Mouse (Mus musculus) kidney, embryonic 15.5 days (tissue): Measurements from ENCODE around the gene Il11. TPM values are rescaled to one million over a fixed set of nuclear protein-coding genes. Genes with fewer than 3 reads are reported as not detected.

Experiments used
- ATAC-seq: fragments of 200-750 bp; cut with Nextera tagmentation; replicated peaks from 2 replicates; pipeline ENCODE4 v1.8.0; 2017; ENCODE audit warnings: moderate TSS enrichment; ENCODE audit not compliant: low FRiP score
- H3K27ac ChIP-seq: fragments of 300-500 bp; sonication (generic); 2 replicates; pipeline ENCODE4 v1.5.1; 2015; ENCODE audit warnings: mild to moderate bottlenecking, inconsistent platforms
- H3K27me3 ChIP-seq: fragments of 300-500 bp; sonication (generic); 2 replicates; pipeline ENCODE4 v1.6.1; 2015; ENCODE audit warnings: inconsistent platforms
- H3K36me3 ChIP-seq: fragments of 300-500 bp; sonication (generic); 2 replicates; pipeline ENCODE4 v1.6.1; 2015; ENCODE audit warnings: inconsistent platforms
- H3K4me1 ChIP-seq: fragments of 300-500 bp; sonication (generic); 2 replicates; pipeline ENCODE4 v1.6.1; 2015; ENCODE audit warnings: inconsistent platforms
- H3K4me2 ChIP-seq: fragments of 300-500 bp; sonication (generic); 2 replicates; pipeline ENCODE4 v1.6.1; 2015; ENCODE audit warnings: moderate library complexity, mild to moderate bottlenecking, inconsistent platforms
- H3K4me3 ChIP-seq: fragments of 300-500 bp; sonication (generic); replicated peaks from 2 replicates; pipeline ENCODE4 v1.5.1; 2015; ENCODE audit warnings: mild to moderate bottlenecking, inconsistent platforms
- H3K9ac ChIP-seq: fragments of 300-500 bp; sonication (generic); 2 replicates; pipeline ENCODE4 v1.6.1; 2015; ENCODE audit warnings: mild to moderate bottlenecking, inconsistent platforms
- H3K9me3 ChIP-seq: fragments of 300-500 bp; sonication (generic); replicated peaks from 2 replicates; pipeline ENCODE4 v1.6.1; 2016; ENCODE audit warnings: inconsistent platforms
- WGBS: fragments of 180-500 bp; shearing (Covaris S2); methylation state at CpG from one replicate; pipeline ENCODE4 v1.1.7; 2015; ENCODE audit warnings: mixed read lengths; 5-methylcytosine and 5-hydroxymethylcytosine counted together
- polyA plus RNA-seq: library from polyadenylated mRNA; unstranded; fragments of >200 nt; fragmentation: Nextera tagmentation; extraction: Ambion mirVana; gene quantifications from 2 replicates; pipeline ENCODE4 v1.2.1, GENCODE M21; 2015

The Il11 gene
- polyA plus RNA-seq, 1 experiment from 2014 or later, result 0.30 TPM

DNA sequence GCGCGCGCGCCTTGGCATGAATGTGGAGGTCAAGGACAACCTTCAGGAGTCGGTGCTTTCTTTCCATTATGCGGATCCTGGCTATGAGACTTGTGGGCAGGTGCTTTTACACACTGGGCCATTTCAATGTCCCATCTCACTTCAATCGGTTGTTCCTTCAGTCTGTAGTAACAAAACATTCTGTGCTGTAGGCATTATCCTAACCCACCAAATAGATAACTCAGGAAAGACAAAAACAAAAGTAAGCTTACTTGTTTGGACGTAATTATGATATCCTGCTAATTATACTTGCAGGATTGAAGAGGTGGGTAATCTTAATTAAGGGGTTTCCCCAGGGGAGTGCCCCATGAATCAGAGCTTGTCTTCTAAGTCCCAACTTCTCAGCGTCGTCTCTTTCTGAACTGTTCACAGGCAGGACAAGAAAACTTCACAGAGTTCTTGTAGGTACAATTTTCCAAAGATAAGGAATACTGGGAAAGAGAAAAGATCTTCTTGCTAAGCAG, 43.6 kb downstream of the Il11 start:
- ATAC-seq, result no peak
- Histone ChIP-seq H3K4me2 (peak overlapping the region; percentile 67), H3K9ac (peak overlapping the region; percentile 24; the same call in 1 of the 2 replicates), H3K4me1 (peaks cover 34% of the 10 kb centered on the region), H3K9me3 (no peaks in the 10 kb centered on the region), H3K36me3 (peaks cover 20% of the 10 kb centered on the region), H3K4me3 (peak overlapping the region; percentile 82), H3K27ac (peak overlapping the region; percentile 83), H3K27me3 (no peaks in the 10 kb centered on the region)
- WGBS, result 51% methylated on average over 10 of the region's 10 CpGs

DNA sequence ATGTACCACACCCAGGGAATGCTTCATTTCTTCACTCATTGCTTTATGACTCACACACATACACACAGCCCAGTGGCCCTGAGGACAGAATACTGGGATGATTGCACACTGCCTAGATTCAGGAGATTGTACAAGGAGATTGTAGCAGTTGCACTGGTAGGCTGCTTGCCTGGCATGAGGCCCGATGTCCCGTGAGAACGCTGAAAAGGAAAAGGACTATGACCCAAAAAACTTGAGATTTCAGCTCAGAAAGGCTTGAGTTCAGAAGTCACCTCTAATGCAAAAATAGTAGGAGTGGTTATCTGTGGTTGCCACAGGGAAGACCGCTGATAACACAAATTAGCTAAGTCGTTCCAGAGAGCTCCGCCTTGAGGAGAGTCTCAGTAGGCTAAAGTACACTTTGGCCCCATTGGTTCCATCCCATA, 49.7 kb downstream of the Il11 start:
- no peak overlapping the region for H3K9ac ChIP-seq
- no peaks in the 10 kb centered on the region for H3K9me3 ChIP-seq
- no peak overlapping the region for H3K27ac ChIP-seq
- H3K4me1 ChIP-seq, result no peaks in the 10 kb centered on the region
- 0 out of 2 replicates have a peak, but pooled peaks have one; percentile 36 for ATAC-seq
- no peaks in the 10 kb centered on the region for H3K36me3 ChIP-seq
- H3K4me2 ChIP-seq, result no peak overlapping the region
- 49% methylated on average over 6 of the region's 6 CpGs for WGBS
- H3K27me3 ChIP-seq, result no peaks in the 10 kb centered on the region
- no peak overlapping the region for H3K4me3 ChIP-seq

DNA sequence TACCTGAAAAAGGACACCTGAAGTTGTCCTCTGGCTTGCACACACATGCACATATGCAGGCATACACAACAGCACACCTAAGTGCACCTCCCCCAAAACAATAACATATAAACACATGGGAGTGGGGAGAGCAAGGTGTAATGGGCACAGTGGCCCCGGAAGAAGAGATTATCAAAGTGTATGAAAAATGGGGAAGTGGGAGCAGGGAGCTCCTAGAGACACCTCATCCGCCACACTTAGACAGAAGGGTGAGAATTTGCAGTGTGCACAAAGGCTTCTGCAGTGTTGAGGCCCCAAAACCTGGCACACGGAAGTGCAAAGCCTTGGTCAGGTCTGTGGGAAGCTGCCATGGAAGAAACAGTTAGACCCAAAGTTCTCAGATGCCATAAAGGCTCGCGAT, 51.6 kb downstream of the Il11 start:
- no peak for ATAC-seq
- no peaks in the 10 kb centered on the region for H3K27me3 ChIP-seq
- H3K4me1 ChIP-seq, result no peaks in the 10 kb centered on the region
- H3K4me2 ChIP-seq, result no peak overlapping the region
- H3K4me3 ChIP-seq, result no peak overlapping the region
- H3K9ac ChIP-seq, result no peak overlapping the region
- WGBS, result 88% methylated on average over 5 of the region's 5 CpGs
- H3K27ac ChIP-seq, result no peak overlapping the region
- H3K36me3 ChIP-seq, result no peaks in the 10 kb centered on the region
- no peaks in the 10 kb centered on the region for H3K9me3 ChIP-seq

DNA sequence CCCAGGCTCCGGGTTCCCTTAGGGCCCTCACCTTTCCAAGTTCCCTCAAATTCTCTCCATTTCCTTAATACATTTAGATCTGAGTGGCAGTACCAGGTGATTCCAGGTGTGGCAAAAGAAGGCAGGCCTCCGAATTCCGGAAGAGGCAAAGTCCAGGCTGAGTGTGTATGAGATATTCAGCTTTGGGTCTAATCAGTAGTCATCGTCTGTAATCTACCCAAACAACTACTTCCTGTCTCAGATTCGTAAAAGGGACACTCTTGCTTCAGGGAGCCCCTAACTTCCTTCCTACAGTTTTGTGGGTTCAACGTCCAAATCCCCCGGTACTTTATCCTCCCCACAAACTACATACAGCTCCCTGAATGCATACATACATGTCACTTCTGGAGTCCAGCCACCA, 57.5 kb downstream of the Il11 start, which contains the start of gene Tmem150b:
Gene Tmem150b (minus strand): TSS at position 81 of the 400 bp plus-strand sequence.
- no peak within 1 kb of the TSS for H3K27ac ChIP-seq
- 81% methylated on average over 7 of the region's 7 CpGs for WGBS
- no peaks in the 10 kb centered on the region for H3K27me3 ChIP-seq
- no peak within 1 kb of the TSS for H3K4me3 ChIP-seq
- ATAC-seq, result no peak
- H3K9me3 ChIP-seq, result no peaks in the 10 kb centered on the region
- no peak within 1 kb of the TSS for H3K4me2 ChIP-seq
- no peaks in the 10 kb centered on the region for H3K4me1 ChIP-seq
- no peak within 1 kb of the TSS for H3K9ac ChIP-seq
- H3K36me3 ChIP-seq, result no peaks in the 10 kb centered on the region

DNA sequence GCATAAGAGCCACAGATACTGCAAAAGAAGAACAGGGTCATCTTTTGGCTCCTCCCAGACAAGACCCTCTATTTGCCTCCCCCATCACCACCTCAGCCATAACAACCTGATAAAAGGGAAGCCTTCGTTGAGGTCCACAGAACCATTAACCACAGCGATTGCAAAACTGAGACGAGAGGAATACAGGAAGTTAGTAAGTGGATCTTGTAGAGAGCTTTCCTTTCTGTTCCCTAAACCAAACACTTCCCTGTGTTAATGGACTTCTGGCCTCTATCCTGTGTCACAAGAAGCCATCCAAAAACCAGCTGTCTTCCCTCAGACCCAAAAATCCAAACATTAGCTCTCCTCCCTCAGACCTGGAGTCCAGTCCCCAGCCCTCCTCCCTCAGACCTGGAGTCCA, 58.3 kb downstream of the Il11 start:
- H3K4me2 ChIP-seq, result no peak overlapping the region
- H3K4me1 ChIP-seq, result no peaks in the 10 kb centered on the region
- no peak for ATAC-seq
- no peaks in the 10 kb centered on the region for H3K36me3 ChIP-seq
- H3K4me3 ChIP-seq, result no peak overlapping the region
- no peaks in the 10 kb centered on the region for H3K9me3 ChIP-seq
- 30% methylated on average over 3 of the region's 3 CpGs for WGBS
- no peaks in the 10 kb centered on the region for H3K27me3 ChIP-seq
- no peak overlapping the region for H3K27ac ChIP-seq
- no peak overlapping the region for H3K9ac ChIP-seq

DNA sequence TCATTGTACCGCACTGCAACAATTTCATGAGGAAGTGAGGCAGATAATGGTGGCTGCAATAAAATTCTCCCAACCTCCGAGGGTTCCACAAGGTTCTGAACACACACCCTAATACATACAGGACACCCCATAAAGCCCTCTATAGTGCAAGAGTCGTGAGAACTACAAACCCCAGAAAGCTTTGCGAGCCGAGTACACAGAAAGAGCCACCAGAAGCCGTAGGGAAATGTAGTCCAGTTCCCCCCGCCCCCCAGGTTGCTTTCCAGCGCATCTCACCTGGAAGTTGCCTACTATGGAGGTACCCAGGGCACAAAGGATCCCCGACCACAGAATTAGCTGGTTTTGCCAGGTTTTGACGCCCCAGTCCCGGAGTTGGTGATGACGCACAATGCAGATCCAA, 59.2 kb downstream of the Il11 start:
- WGBS, result 35% methylated on average over 12 of the region's 12 CpGs
- Histone ChIP-seq H3K36me3 (no peaks in the 10 kb centered on the region), H3K9me3 (no peaks in the 10 kb centered on the region), H3K4me3 (peak overlapping the region; percentile 33), H3K4me1 (no peaks in the 10 kb centered on the region), H3K9ac (no peak overlapping the region), H3K27ac (no peak overlapping the region), H3K27me3 (no peaks in the 10 kb centered on the region), H3K4me2 (peak overlapping the region; percentile 59)
- ATAC-seq, result peak; percentile 63

Other genes with a start within 250 kb of the Il11 start
- gene Syt5, start 235.3 kb downstream of the Il11 start, polyA plus RNA-seq, result 6.5 and 7.5 TPM in 2 replicates
- 0.08 TPM in 1 of 2 replicates, not detected in the other for gene Ptprh, start 178.8 kb downstream of the Il11 start, polyA plus RNA-seq
- gene Tmem86b, start 151.4 kb downstream of the Il11 start, polyA plus RNA-seq, result 1.5 and 1.6 TPM in 2 replicates
- gene Ppp6r1, start 123.8 kb downstream of the Il11 start, polyA plus RNA-seq, result 7.4 and 7.8 TPM in 2 replicates
- gene Hspbp1, start 97.8 kb downstream of the Il11 start, polyA plus RNA-seq, result 112 and 119 TPM in 2 replicates
- gene Brsk1, start 92.3 kb downstream of the Il11 start, polyA plus RNA-seq, result 1.1 and 1.6 TPM in 2 replicates
- 0.12 TPM in 1 of 2 replicates, not detected in the other for gene Tmem150b, start 57.6 kb downstream of the Il11 start, polyA plus RNA-seq
- gene Kmt5c, start 42.7 kb downstream of the Il11 start, polyA plus RNA-seq, result 79.3 and 90.8 TPM in 2 replicates
- gene Cox6b2, start 29.8 kb downstream of the Il11 start, polyA plus RNA-seq, result 68.3 and 78.0 TPM in 2 replicates
- not detected in 2 replicates for gene Fam71e2, start 11.6 kb downstream of the Il11 start, polyA plus RNA-seq
- gene Tmem190, start 78 bp upstream of the Il11 start, polyA plus RNA-seq, result 1.0 TPM in 1 of 2 replicates, not detected in the other
- 12.9 and 14.1 TPM in 2 replicates for gene Tmem238, start 6.8 kb upstream of the Il11 start, polyA plus RNA-seq
- gene Rpl28, start 10.0 kb upstream of the Il11 start, polyA plus RNA-seq, result 391 and 408 TPM in 2 replicates
- gene Ube2s, start 29.7 kb upstream of the Il11 start, polyA plus RNA-seq, result 384 and 386 TPM in 2 replicates
- gene Shisa7, start 61.8 kb upstream of the Il11 start, polyA plus RNA-seq, result 0.84 and 0.96 TPM in 2 replicates
- gene Isoc2b, start 87.4 kb upstream of the Il11 start, polyA plus RNA-seq, result 6.1 and 7.2 TPM in 2 replicates
- gene Isoc2a, start 94.3 kb upstream of the Il11 start, polyA plus RNA-seq, result 0.93 and 1.2 TPM in 2 replicates
- gene Gm36210, start 123.7 kb upstream of the Il11 start, polyA plus RNA-seq, result not detected in 2 replicates
- 4.0 and 4.1 TPM in 2 replicates for gene Zfp628, start 132.4 kb upstream of the Il11 start, polyA plus RNA-seq
- gene Nat14, start 139.2 kb upstream of the Il11 start, polyA plus RNA-seq, result 4.2 and 5.3 TPM in 2 replicates
- 1.9 and 2.7 TPM in 2 replicates for gene Ssc5d, start 142.9 kb upstream of the Il11 start, polyA plus RNA-seq
- 0.19 and 0.27 TPM in 2 replicates for gene Sbk2, start 181.5 kb upstream of the Il11 start, polyA plus RNA-seq
- gene Sbk3, start 188.3 kb upstream of the Il11 start, polyA plus RNA-seq, result not detected in 2 replicates
- 36.7 and 39.9 TPM in 2 replicates for gene Zfp579, start 213.3 kb upstream of the Il11 start, polyA plus RNA-seq
- gene Zfp524, start 231.6 kb upstream of the Il11 start, polyA plus RNA-seq, result 10.4 and 12.7 TPM in 2 replicates
- 46.5 and 53.1 TPM in 2 replicates for gene Fiz1, start 231.8 kb upstream of the Il11 start, polyA plus RNA-seq
- gene Gm44973, start 232.6 kb upstream of the Il11 start, polyA plus RNA-seq, result 1.6 and 2.5 TPM in 2 replicates
- gene Zfp865, start 237.5 kb upstream of the Il11 start, polyA plus RNA-seq, result 7.2 and 7.6 TPM in 2 replicates
- gene Ccdc106, start 237.7 kb upstream of the Il11 start, polyA plus RNA-seq, result 24.9 and 27.0 TPM in 2 replicates